ENCODE assay signal across 29 mouse cellular contexts in the genomic region with DNA sequence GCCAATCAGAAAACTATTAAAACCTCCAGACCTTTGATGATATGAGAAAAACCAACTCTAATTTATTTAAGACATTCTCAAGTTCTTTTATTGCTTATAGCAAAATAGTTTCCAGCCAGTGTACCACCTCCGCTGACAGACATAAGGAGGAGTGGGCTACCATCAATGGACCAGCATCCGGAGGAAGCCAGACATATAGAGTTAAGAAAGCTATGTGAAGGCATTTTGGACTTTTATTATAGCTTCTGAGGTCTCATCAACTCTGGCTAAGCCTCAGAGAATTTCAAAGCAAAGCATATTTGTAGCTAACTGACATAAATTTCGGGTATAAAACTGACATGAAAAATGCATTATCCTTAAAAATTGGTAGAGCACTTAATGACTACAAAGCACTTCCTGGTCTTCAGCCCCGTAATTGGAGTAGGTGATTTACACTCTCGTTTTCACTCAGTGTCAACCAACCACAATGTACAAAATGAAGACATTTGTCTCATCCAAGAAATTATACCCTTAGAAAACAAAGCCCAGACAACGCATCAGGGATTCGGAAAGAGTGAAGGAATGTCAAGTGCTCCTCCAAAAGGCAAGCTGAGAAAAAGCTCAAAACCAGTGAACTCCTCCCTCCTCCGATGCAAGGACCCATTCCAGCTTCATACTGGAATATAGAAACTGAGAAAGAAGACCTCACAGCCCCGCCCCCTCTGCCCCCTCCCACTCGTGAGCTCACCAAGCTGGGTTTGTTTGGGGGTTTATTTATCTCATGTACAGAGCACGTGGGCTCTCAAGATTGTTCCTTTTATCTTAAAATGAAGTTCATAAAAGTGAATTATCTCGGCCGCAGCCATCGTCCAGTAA.
DNase-seq lines count a peak whose midpoint lies in the region; ATAC-seq and TF ChIP-seq lines count a peak whose summit lies in the region.
"Had no signal": no experiment of that assay in that cellular context is flagged by ENCODE, and none has a peak within 500 bp of the region (broad histone marks: within the 10 kb centered on the region; RNA-seq: fewer than 3 reads in every experiment).

No protein-coding gene starts in this region.

- dilution Hi-C loops in CH12.LX (cut with MboI; ENCODE audit: extremely low pct_ligation_motif_present, extremely low pct_unique_long_range_greater_than_20kb, low sequenced_read_pairs), result no loop called here

- no peak overlapping the region for H3K9ac ChIP-seq in embryonic facial prominence, embryonic 15.5 days
- no peak overlapping the region for H3K9ac ChIP-seq in kidney, embryonic 16.5 days (replicated peaks; ENCODE audit: low read length)
- H3K9ac ChIP-seq in liver, embryonic 12.5 days, result no peak overlapping the region
- no peak overlapping the region for H3K9ac ChIP-seq in CH12.LX (ENCODE audit: insufficient read depth, low read depth)
- H3K9ac ChIP-seq: embryonic facial prominence, embryonic 12.5 days; heart, embryonic 12.5 days; hindbrain, embryonic 13.5 days; limb, embryonic 12.5 days; liver, postnatal 0 days; midbrain, embryonic 12.5 days; neural tube, embryonic 13.5 days had no signal

- WGBS in embryonic facial prominence, embryonic 15.5 days, result 71% methylated on average over 14 of the region's 14 CpGs
- 85% methylated on average over 14 of the region's 14 CpGs for WGBS in embryonic facial prominence, embryonic 10.5 days
- WGBS in kidney, embryonic 16.5 days, result 44% methylated on average over 14 of the region's 14 CpGs
- WGBS in kidney, adult 2 months, result 55% methylated on average over 14 of the region's 14 CpGs
- 65% methylated on average over 14 of the region's 14 CpGs for WGBS in liver, embryonic 12.5 days (ENCODE audit: insufficient replicate concordance)

- no peak for TF ChIP-seq RAD21 in CH12.LX (IDR thresholded peaks at IDR 0.05; ENCODE audit: low read depth, low read length)

- no peak overlapping the region for H3K4me2 ChIP-seq in embryonic facial prominence, embryonic 15.5 days (replicated peaks)
- H3K4me2 ChIP-seq in kidney, embryonic 16.5 days (replicated peaks; ENCODE audit: low read depth, low read length), result no peak overlapping the region
- 0 out of 2 replicates have a peak overlapping the region, but pooled peaks have one; percentile 12 for H3K4me2 ChIP-seq in liver, embryonic 12.5 days
- H3K4me2 ChIP-seq in CH12.LX (ENCODE audit: insufficient read depth, low read depth, poor library complexity, severe bottlenecking), result peak overlapping the region; percentile 26; the same call in 1 of the 2 replicates
- H3K4me2 ChIP-seq: embryonic facial prominence, embryonic 12.5 days; heart, embryonic 12.5 days; hindbrain, embryonic 13.5 days; limb, embryonic 12.5 days; liver, embryonic 11.5 days; midbrain, embryonic 12.5 days; neural tube, embryonic 13.5 days had no signal

- in situ Hi-C loops in CH12.LX (cut with MboI; ENCODE audit: low pct_ligation_motif_present, low pct_unique_long_range_greater_than_20kb, low sequenced_read_pairs), result no loop called here

- TF ChIP-seq CTCF in kidney, adult 2 months (conservative IDR thresholded peaks at IDR 0.05; ENCODE audit: insufficient read depth, insufficient read length, low read depth, low read length), result no peak
- no peak for TF ChIP-seq CTCF in CH12.LX (conservative IDR thresholded peaks at IDR 0.05 in 1 of 2, IDR thresholded peaks at IDR 0.05 in 1 of 2; ENCODE audit: low read depth in 2 of 2, low read length in 2 of 2)

- no peaks in the 10 kb centered on the region for H3K36me3 ChIP-seq in embryonic facial prominence, embryonic 15.5 days
- H3K36me3 ChIP-seq in embryonic facial prominence, embryonic 10.5 days (replicated peaks), result no peaks in the 10 kb centered on the region
- no peaks in the 10 kb centered on the region for H3K36me3 ChIP-seq in kidney, embryonic 16.5 days (ENCODE audit: insufficient read depth, low read length)
- H3K36me3 ChIP-seq in kidney, adult 2 months (ENCODE audit: control insufficient read depth, insufficient read depth, low read length), result no peaks in the 10 kb centered on the region
- no peaks in the 10 kb centered on the region for H3K36me3 ChIP-seq in liver, embryonic 12.5 days
- H3K36me3 ChIP-seq in CH12.LX (replicated peaks in 1 of 2; ENCODE audit: control insufficient read depth in 1 of 2, insufficient read depth in 1 of 2, low read length in 1 of 2), result no peaks in the 10 kb centered on the region
- H3K36me3 ChIP-seq: embryonic facial prominence, embryonic 12.5 days; G1E; heart, embryonic 12.5 days; hindbrain, embryonic 13.5 days; limb, embryonic 12.5 days; midbrain, embryonic 12.5 days; neural tube, embryonic 13.5 days had no signal

- no peaks in the 10 kb centered on the region for H3K27me3 ChIP-seq in embryonic facial prominence, embryonic 15.5 days
- H3K27me3 ChIP-seq in embryonic facial prominence, embryonic 10.5 days (replicated peaks; ENCODE audit: low read depth, poor library complexity, severe bottlenecking), result no peaks in the 10 kb centered on the region
- no peaks in the 10 kb centered on the region for H3K27me3 ChIP-seq in kidney, embryonic 16.5 days (ENCODE audit: insufficient read depth, low read length)
- H3K27me3 ChIP-seq in kidney, adult 2 months (replicated peaks; ENCODE audit: control insufficient read depth, insufficient read depth, low read length), result no peaks in the 10 kb centered on the region
- H3K27me3 ChIP-seq in liver, embryonic 12.5 days (replicated peaks), result no peaks in the 10 kb centered on the region
- H3K27me3 ChIP-seq in CH12.LX (replicated peaks), result no peaks in the 10 kb centered on the region
- H3K27me3 ChIP-seq: embryonic facial prominence, embryonic 12.5 days; heart, embryonic 12.5 days; hindbrain, embryonic 13.5 days; midbrain, embryonic 12.5 days; neural tube, embryonic 13.5 days had no signal

- H3K79me2 ChIP-seq in CH12.LX (replicated peaks; ENCODE audit: control insufficient read depth, extremely low read depth, insufficient read depth, poor library complexity, severe bottlenecking), result no peaks in the 10 kb centered on the region

- ATAC-seq in embryonic facial prominence, embryonic 15.5 days (ENCODE audit: insufficient number of reproducible peaks, low FRiP score, low TSS enrichment, low read depth), result no peak
- ATAC-seq in kidney, embryonic 16.5 days (ENCODE audit: low FRiP score, low TSS enrichment), result peak; percentile 62
- no peak for ATAC-seq in liver, embryonic 12.5 days
- ATAC-seq: forebrain, embryonic 16.5 days; liver, postnatal 0 days had no signal

- DNase-seq in embryonic facial prominence, embryonic 10.5 days (ENCODE audit: low spot score), result no peak
- DNase-seq in kidney, adult 2 months, result no peak
- no peak for DNase-seq in liver
- no peak for DNase-seq in CH12.LX (ENCODE audit: extremely low read depth)
- DNase-seq in cerebellum, adult 18-20 months, result no peak
- DNase-seq: adrenal gland, adult 8-10 months; cerebellum, adult 8-10 months; cerebellum, postnatal 25 days; gastrocnemius, adult 2 months; heart, adult 2 months; heart, postnatal 4 days; liver, postnatal 0 days; lung, postnatal 14 days; right cerebral cortex, postnatal 4 days; thymus, adult 18-20 months; thymus, postnatal 25 days had no signal

- no peak for TF ChIP-seq EP300 in CH12.LX (IDR thresholded peaks at IDR 0.05; ENCODE audit: low read length)

- H3K4me3 ChIP-seq in embryonic facial prominence, embryonic 15.5 days (replicated peaks), result no peak overlapping the region
- H3K4me3 ChIP-seq in embryonic facial prominence, embryonic 10.5 days, result no peak overlapping the region
- H3K4me3 ChIP-seq in kidney, embryonic 16.5 days (ENCODE audit: low read length), result no peak overlapping the region
- H3K4me3 ChIP-seq in kidney, adult 2 months (ENCODE audit: insufficient read depth, low read depth, low read length), result no peak overlapping the region
- H3K4me3 ChIP-seq in liver, embryonic 12.5 days, result no peak overlapping the region
- no peak overlapping the region for H3K4me3 ChIP-seq in CH12.LX (replicated peaks in 1 of 3; ENCODE audit: low read depth in 2 of 3, low read length in 2 of 3, poor library complexity in 1 of 3)
- H3K4me3 ChIP-seq: embryonic facial prominence, embryonic 12.5 days; erythroblast, embryonic 14.5 days; gastrocnemius, adult 2 months; heart, adult 2 months; heart, embryonic 12.5 days; hindbrain, embryonic 13.5 days; limb, embryonic 12.5 days; midbrain, embryonic 12.5 days; neural tube, embryonic 13.5 days had no signal

- no peak for TF ChIP-seq POLR2A in kidney, adult 2 months (IDR thresholded peaks at IDR 0.05; ENCODE audit: low read depth, low read length)
- TF ChIP-seq POLR2A in CH12.LX (IDR thresholded peaks at IDR 0.05; ENCODE audit: low read depth, low read length), result no peak

- H3K4me1 ChIP-seq in embryonic facial prominence, embryonic 15.5 days, result peaks cover 18% of the 10 kb centered on the region
- H3K4me1 ChIP-seq in embryonic facial prominence, embryonic 10.5 days, result peaks cover 49% of the 10 kb centered on the region
- peaks cover 15% of the 10 kb centered on the region for H3K4me1 ChIP-seq in kidney, embryonic 16.5 days (ENCODE audit: insufficient read depth, low read length)
- no peaks in the 10 kb centered on the region for H3K4me1 ChIP-seq in kidney, adult 2 months (ENCODE audit: control insufficient read depth, insufficient read depth, low read length)
- peaks cover 18% of the 10 kb centered on the region for H3K4me1 ChIP-seq in liver, embryonic 12.5 days
- no peaks in the 10 kb centered on the region for H3K4me1 ChIP-seq in CH12.LX (ENCODE audit: control insufficient read depth in 1 of 2, insufficient read depth in 2 of 2)

- no peaks in the 10 kb centered on the region for H3K9me3 ChIP-seq in embryonic facial prominence, embryonic 15.5 days (replicated peaks)
- H3K9me3 ChIP-seq in embryonic facial prominence, embryonic 10.5 days, result no peaks in the 10 kb centered on the region
- no peaks in the 10 kb centered on the region for H3K9me3 ChIP-seq in kidney, embryonic 16.5 days (ENCODE audit: low read length)
- no peaks in the 10 kb centered on the region for H3K9me3 ChIP-seq in liver, embryonic 12.5 days (replicated peaks)
- H3K9me3 ChIP-seq in CH12.LX (replicated peaks; ENCODE audit: low read length), result no peaks in the 10 kb centered on the region
- H3K9me3 ChIP-seq: embryonic facial prominence, embryonic 12.5 days; G1E; heart, embryonic 12.5 days; hindbrain, embryonic 13.5 days; limb, embryonic 12.5 days; midbrain, embryonic 12.5 days; neural tube, embryonic 13.5 days had no signal

- 0 out of 2 replicates have a peak overlapping the region, but pooled peaks have one; percentile 86 for H3K27ac ChIP-seq in embryonic facial prominence, embryonic 15.5 days (replicated peaks)
- H3K27ac ChIP-seq in embryonic facial prominence, embryonic 10.5 days (replicated peaks), result no peak overlapping the region
- H3K27ac ChIP-seq in kidney, embryonic 16.5 days (ENCODE audit: low read length), result peak overlapping the region; percentile 71
- no peak overlapping the region for H3K27ac ChIP-seq in kidney, adult 2 months (ENCODE audit: insufficient read depth, low read depth, low read length)
- H3K27ac ChIP-seq in liver, embryonic 12.5 days, result no peak overlapping the region
- H3K27ac ChIP-seq in CH12.LX (ENCODE audit: insufficient read depth, low read depth), result no peak overlapping the region
- H3K27ac ChIP-seq: gastrocnemius, adult 2 months; heart, adult 2 months; hindbrain, embryonic 13.5 days; limb, embryonic 12.5 days; midbrain, embryonic 12.5 days; neural tube, embryonic 13.5 days had no signal

TF ChIP-seq in CH12.LX, 34 proteins besides CTCF, POLR2A, EP300 and RAD21 (continues in another document):
- no peak for TF ChIP-seq POLR2AphosphoS2 (IDR thresholded peaks at IDR 0.05; ENCODE audit: low read depth, low read length)
- TF ChIP-seq MAX (IDR thresholded peaks at IDR 0.05; ENCODE audit: low read length), result no peak

Comparison
In these comparisons a context has a peak if more than half of its experiments do, and no peak if none do; other contexts are left out.
1. H3K27ac ChIP-seq: peak in embryonic facial prominence, embryonic 15.5 days (single experiment) and kidney, embryonic 16.5 days (single experiment); none in embryonic facial prominence, embryonic 10.5 days (single experiment), kidney, adult 2 months (single experiment), liver, embryonic 12.5 days (single experiment) and CH12.LX (single experiment).
2. H3K4me2 ChIP-seq: peak in liver, embryonic 12.5 days (single experiment) and CH12.LX (single experiment); none in embryonic facial prominence, embryonic 15.5 days (single experiment) and kidney, embryonic 16.5 days (single experiment).